Mouse (Mus musculus) G1E (cell line): ENCODE measurements around the gene Syt10.

ENCODE experiments used
- CTCF ChIP-seq: IDR thresholded peaks from 2 replicates; pipeline ENCODE4 v1.5.1; 2012; ENCODE audit warnings: low read depth, low read length, inconsistent platforms, mixed read lengths
- GATA1 ChIP-seq: IDR thresholded peaks from 2 replicates; pipeline ENCODE4 v1.6.1; 2012; ENCODE audit warnings: borderline replicate concordance, low read length, inconsistent platforms, mixed read lengths
- POLR2AphosphoS5 ChIP-seq: IDR thresholded peaks from 2 replicates; pipeline ENCODE4 v1.6.1; 2012; ENCODE audit warnings: low read depth, low read length, inconsistent platforms; ENCODE audit not compliant: insufficient replicate concordance

- no peak for TF ChIP-seq POLR2AphosphoS5
- no peak for TF ChIP-seq CTCF
- TF ChIP-seq GATA1: no peak
Observed at GRCm38 (mm10) chr15:89816098-89816497, 25.6 kb downstream of the Syt10 start.
